Mouse (Mus musculus) liver, embryonic 16.5 days (tissue): Measurements from ENCODE around the gene Sh3bgrl2. TPM values are rescaled to one million over a fixed set of nuclear protein-coding genes. Genes with fewer than 3 reads are reported as not detected.

ENCODE experiments used
- polyA plus RNA-seq: library from polyadenylated mRNA; unstranded; fragments of >200 nt; fragmentation: Nextera tagmentation; extraction: Ambion mirVana; gene quantifications from 2 replicates; pipeline ENCODE4 v1.2.1, GENCODE M21; 2015

The Sh3bgrl2 gene
- polyA plus RNA-seq, 1 experiment from 2014 or later: 13.9 TPM

Other genes with a start within 250 kb of the Sh3bgrl2 start
- gene Lca5, start 107.2 kb upstream of the Sh3bgrl2 start, polyA plus RNA-seq: 0.92 and 1.0 TPM in 2 replicates